Mouse (Mus musculus) brain, embryonic 14.5 days (tissue): ENCODE data around the gene Tacr2.

Source experiments
- CTCF ChIP-seq: fragments of 200-500 bp; IDR thresholded peaks from 2 replicates; pipeline ENCODE4 v1.5.1; 2012; ENCODE audit warnings: inconsistent platforms, mild to moderate bottlenecking, moderate library complexity, borderline replicate concordance; ENCODE audit not compliant: insufficient read depth, insufficient read length; ENCODE audit errors: extremely low read depth
- POLR2A ChIP-seq: fragments of 200-500 bp; IDR thresholded peaks from 2 replicates; pipeline ENCODE4 v1.6.1; 2012; ENCODE audit warnings: mild to moderate bottlenecking, inconsistent platforms, borderline replicate concordance; ENCODE audit not compliant: poor library complexity, insufficient read depth, insufficient read length, severe bottlenecking; ENCODE audit errors: extremely low read depth

DNA sequence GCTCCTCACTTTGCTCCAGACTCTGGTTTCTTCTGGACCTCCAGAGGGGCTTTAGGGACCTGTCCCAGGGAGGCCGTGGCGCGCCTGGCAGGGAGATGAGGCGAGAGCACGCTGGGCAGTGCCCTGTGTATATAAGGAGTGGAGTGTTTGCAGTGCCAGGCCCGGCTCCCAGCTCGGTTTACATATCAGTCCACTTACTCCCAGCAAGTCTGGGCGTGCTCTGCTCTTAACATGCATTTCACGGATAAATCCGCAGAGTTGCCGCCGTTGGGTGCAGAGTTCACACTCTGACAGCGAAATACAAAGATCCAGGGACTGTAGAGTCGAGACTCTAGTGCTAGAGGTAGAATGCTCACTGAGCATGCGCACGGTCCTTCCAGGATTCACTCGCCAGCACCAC lies 29.5 kb upstream of the Tacr2 start:
- TF ChIP-seq POLR2A (no peak), CTCF (no peak)
